Mouse (Mus musculus) hindbrain, embryonic 14.5 days (tissue): ENCODE results near the gene Rab15. TPM values are rescaled to one million over a fixed set of nuclear protein-coding genes. Genes with fewer than 3 reads are reported as not detected.
"Not testable (repeated sequence)": the region's sequence is repeated elsewhere in the genome, so short reads cannot be mapped to it uniquely, and the experiment has no call there.

Source experiments
- ATAC-seq: fragments of 200-750 bp; cut with Nextera tagmentation; 2 replicates; pipeline ENCODE4 v1.8.0; 2017; ENCODE audit warnings: moderate number of reproducible peaks, mild to moderate bottlenecking, moderate TSS enrichment, moderate library complexity; ENCODE audit not compliant: low FRiP score
- DNase-seq: peaks from one replicate; pipeline ENCODE4 v3.0.0-alpha.2; 2015; ENCODE audit warnings: low spot score
- H3K27ac ChIP-seq: fragments of 300-500 bp; sonication (generic); 2 replicates; pipeline ENCODE4 v1.5.1; 2014; ENCODE audit warnings: mild to moderate bottlenecking, moderate library complexity
- H3K27me3 ChIP-seq: fragments of 300-500 bp; sonication (generic); 2 replicates; pipeline ENCODE4 v1.6.1; 2014; ENCODE audit warnings: mild to moderate bottlenecking, low read length, mixed read lengths; ENCODE audit not compliant: control insufficient read depth, insufficient read depth
- H3K36me3 ChIP-seq: fragments of 300-500 bp; sonication (generic); replicated peaks from 2 replicates; pipeline ENCODE4 v1.6.1; 2014; ENCODE audit not compliant: control insufficient read depth, insufficient read depth
- H3K4me1 ChIP-seq: fragments of 300-500 bp; sonication (generic); replicated peaks from 2 replicates; pipeline ENCODE4 v1.6.1; 2014; ENCODE audit warnings: antibody characterized with exemption, low read length, mixed read lengths; ENCODE audit not compliant: control insufficient read depth, insufficient read depth
- H3K4me2 ChIP-seq: fragments of 300-500 bp; sonication (generic); replicated peaks from 2 replicates; pipeline ENCODE4 v1.6.1; 2014; ENCODE audit warnings: mild to moderate bottlenecking, moderate library complexity
- H3K4me3 ChIP-seq: fragments of 300-500 bp; sonication (generic); replicated peaks from 2 replicates; pipeline ENCODE4 v1.5.1; 2014; ENCODE audit warnings: mild to moderate bottlenecking, low read length
- H3K9ac ChIP-seq: fragments of 300-500 bp; sonication (generic); 2 replicates; pipeline ENCODE4 v1.6.1; 2014
- H3K9me3 ChIP-seq: fragments of 300-500 bp; sonication (generic); 2 replicates; pipeline ENCODE4 v1.6.1; 2016; ENCODE audit warnings: low read length; ENCODE audit not compliant: control insufficient read depth
- whole genome bisulfite sequencing: fragments of 180-500 bp; shearing (Covaris S2); extraction: QIAGEN DNeasy Blood & Tissue Kit; methylation state at CpG from one replicate; pipeline ENCODE4 v1.1.7; 2014; 5-methylcytosine and 5-hydroxymethylcytosine counted together
- polyA plus RNA-seq: library from polyadenylated mRNA; unstranded; fragments of >200 nt; fragmentation: Nextera tagmentation; extraction: Ambion mirVana; gene quantifications from 2 replicates; pipeline ENCODE4 v1.2.1, GENCODE M21; 2014

The Rab15 gene
- 35.7 and 44.8 TPM in 2 replicates for polyA plus RNA-seq

DNA sequence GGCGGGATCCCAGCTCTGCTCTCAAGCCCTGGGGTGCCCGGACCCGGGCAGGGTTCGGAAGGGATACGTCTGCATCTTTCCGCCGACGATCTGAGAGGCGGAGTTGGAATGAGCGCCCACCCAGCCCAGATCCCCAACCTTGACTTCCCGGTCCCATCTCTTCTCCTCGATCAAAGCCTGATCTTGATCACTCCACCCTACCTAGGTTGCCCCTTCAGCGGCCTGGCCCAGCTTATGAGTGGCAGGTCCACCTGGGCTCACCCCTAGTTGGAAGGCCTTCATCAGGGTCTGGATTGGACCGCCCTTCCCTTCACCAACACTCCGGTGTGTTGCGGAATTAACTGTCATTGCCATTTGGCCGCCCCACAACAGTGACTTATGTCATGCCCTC, at the start of gene Rab15:
Gene Rab15, minus strand, starts transcription at position 258 of the 391 bp plus-strand sequence.
- H3K27me3 ChIP-seq, result no peaks in the 10 kb centered on the region
- H3K4me3 ChIP-seq, result peak within 1 kb of the TSS; percentile 68
- peak within 1 kb of the TSS; percentile 83 for H3K9ac ChIP-seq
- H3K36me3 ChIP-seq, result no peaks in the 10 kb centered on the region
- H3K9me3 ChIP-seq, result no peaks in the 10 kb centered on the region
- peak; percentile 45 for DNase-seq
- peaks cover 28% of the 10 kb centered on the region for H3K4me1 ChIP-seq
- 2% methylated on average over 17 of the region's 17 CpGs for WGBS
- H3K4me2 ChIP-seq, result peak within 1 kb of the TSS; percentile 71
- peak within 1 kb of the TSS; percentile 84 for H3K27ac ChIP-seq
- peak; percentile 38 for ATAC-seq

DNA sequence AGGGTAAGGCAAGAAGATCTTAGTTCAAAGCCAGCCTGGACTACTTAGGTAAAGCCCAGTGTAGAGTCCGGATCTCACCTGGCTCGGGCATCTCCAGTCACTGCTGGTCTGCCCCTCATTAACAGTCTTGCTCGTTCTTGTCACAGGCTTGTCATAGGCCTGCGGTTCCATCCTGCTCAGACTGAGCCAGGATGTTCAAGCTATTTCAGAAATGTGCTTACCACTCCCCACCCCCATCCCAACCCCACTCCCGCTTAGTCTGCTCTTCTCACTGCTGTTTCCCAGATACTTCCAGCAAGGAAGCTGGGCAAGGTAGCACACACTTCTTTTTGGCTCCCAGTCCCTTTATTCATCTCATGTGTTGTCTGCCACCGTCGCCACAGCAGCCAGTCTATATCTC, 46.9 kb upstream of the Rab15 start:
- ATAC-seq (no peak), DNase-seq (no peak)
- Histone ChIP-seq H3K9me3 (no peaks in the 10 kb centered on the region), H3K27me3 (no peaks in the 10 kb centered on the region), H3K9ac (no peak overlapping the region), H3K4me1 (no peaks in the 10 kb centered on the region), H3K4me3 (no peak overlapping the region), H3K36me3 (peaks cover 9% of the 10 kb centered on the region; the same call in 1 of the 2 replicates), H3K27ac (no peak overlapping the region), H3K4me2 (no peak overlapping the region)
- WGBS, result 91% methylated on average over 7 of the region's 7 CpGs

DNA sequence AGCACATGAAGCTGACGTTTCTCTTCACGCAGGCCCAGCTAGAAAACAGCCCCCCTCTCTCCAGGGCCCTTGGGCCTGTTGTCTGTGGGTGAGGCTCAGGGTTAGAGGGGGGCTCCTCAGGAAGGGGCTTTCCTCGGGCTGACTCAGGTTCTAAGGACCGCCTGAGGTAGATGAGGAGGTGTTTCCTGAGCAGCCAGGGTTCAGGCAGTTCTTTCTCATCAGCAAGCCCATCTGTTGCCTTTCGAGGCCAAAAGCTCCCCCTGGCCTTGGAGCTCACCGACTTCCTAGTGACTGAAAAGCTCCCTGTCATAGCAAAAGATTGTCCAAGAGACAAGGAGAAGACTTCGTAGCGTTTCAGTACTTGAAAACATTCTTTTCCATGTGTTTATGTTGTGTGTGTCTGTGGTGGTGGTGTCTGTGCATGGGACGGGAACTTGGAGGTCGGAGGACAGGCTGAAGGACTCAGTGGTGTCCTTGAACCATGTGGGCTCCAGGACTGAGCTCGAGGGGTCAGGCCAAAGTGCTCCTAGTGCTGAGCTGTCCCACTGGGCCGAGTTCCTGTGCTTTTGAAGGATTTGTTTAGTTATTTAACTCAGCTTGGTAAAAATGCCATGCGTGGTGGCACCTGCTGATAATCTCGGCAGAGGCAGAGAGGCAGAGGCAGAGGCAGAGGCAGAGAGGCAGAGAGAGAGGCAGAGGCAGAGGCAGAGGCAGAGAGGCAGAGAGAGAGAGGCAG, 45.9 kb upstream of the Rab15 start:
- DNase-seq (no peak), ATAC-seq (no peak)
- WGBS, result 75% methylated on average over 14 of the region's 14 CpGs
- Histone ChIP-seq H3K27me3 (no peaks in the 10 kb centered on the region), H3K9me3 (no peaks in the 10 kb centered on the region), H3K4me3 (no peak overlapping the region), H3K9ac (no peak overlapping the region), H3K27ac (no peak overlapping the region), H3K4me2 (no peak overlapping the region), H3K4me1 (no peaks in the 10 kb centered on the region), H3K36me3 (0 out of 2 replicates have a peak, but pooled peaks cover under 1% of the 10 kb centered on the region)

DNA sequence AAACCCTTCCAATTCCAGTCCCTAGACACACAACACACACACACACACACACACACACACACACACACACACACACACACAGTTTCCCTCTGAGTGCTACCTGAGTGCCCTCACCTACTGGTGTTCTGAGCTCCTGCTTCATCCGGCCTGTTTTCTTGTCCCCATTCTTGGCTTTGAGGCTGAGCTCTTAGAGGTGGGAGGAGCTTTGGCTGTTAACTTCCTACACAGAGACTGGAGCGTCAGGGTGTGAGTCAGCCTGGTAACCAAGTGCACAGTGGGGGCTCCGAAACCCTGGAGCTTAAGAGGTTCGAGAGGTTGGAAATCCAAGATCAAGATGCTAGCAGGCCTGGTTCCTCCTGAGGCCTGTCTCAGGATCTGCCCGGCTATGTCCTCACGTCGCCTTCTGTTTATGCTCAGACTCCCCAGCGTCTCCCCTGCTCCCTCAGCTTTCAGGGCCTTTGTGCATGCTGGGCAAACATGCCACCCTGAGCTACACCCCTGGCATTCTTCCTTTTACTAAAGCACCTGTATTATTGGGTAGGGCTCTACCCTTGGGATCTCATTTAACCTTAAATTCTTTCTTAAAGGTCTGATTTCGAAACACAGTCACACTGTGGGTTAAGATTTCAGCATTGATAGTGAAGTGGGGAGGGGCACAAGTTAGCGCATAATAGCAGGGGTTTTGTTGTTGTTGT, 45.0 kb upstream of the Rab15 start:
- H3K36me3 ChIP-seq, result no peaks in the 10 kb centered on the region
- no peak overlapping the region for H3K4me2 ChIP-seq
- 70% methylated on average over 10 of the region's 10 CpGs for WGBS
- no peak overlapping the region for H3K4me3 ChIP-seq
- H3K9ac ChIP-seq, result no peak overlapping the region
- no peak overlapping the region for H3K27ac ChIP-seq
- no peaks in the 10 kb centered on the region for H3K27me3 ChIP-seq
- ATAC-seq, result no peak
- H3K4me1 ChIP-seq, result no peaks in the 10 kb centered on the region
- H3K9me3 ChIP-seq, result no peaks in the 10 kb centered on the region
- no peak for DNase-seq

DNA sequence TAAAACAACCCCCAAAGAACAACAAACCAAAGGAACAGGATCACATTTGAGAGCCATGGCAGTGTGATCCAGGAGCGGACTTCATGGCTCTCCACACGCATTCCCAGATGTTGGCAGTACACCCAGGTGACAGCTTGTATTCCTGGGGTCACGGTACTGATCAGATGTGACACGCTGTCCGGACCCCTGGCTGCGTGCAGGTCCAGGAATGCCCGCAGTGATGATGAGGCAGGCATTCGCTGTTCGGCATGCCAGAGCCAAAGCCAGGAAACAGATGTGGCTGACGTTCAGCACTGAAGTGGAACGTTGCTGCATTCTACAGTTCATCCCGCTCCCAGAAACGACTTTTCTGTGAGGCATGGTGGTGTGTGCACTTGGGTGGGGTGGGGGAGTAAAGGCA, 42.6 kb upstream of the Rab15 start:
- DNase-seq (no peak), ATAC-seq (no peak)
- no peak overlapping the region for H3K4me2 ChIP-seq
- no peak overlapping the region for H3K9ac ChIP-seq
- H3K27ac ChIP-seq, result no peak overlapping the region
- H3K4me3 ChIP-seq, result no peak overlapping the region
- WGBS, result 81% methylated on average over 13 of the region's 13 CpGs
- no peaks in the 10 kb centered on the region for H3K9me3 ChIP-seq
- H3K27me3 ChIP-seq, result no peaks in the 10 kb centered on the region
- H3K36me3 ChIP-seq, result no peaks in the 10 kb centered on the region
- H3K4me1 ChIP-seq, result no peaks in the 10 kb centered on the region

DNA sequence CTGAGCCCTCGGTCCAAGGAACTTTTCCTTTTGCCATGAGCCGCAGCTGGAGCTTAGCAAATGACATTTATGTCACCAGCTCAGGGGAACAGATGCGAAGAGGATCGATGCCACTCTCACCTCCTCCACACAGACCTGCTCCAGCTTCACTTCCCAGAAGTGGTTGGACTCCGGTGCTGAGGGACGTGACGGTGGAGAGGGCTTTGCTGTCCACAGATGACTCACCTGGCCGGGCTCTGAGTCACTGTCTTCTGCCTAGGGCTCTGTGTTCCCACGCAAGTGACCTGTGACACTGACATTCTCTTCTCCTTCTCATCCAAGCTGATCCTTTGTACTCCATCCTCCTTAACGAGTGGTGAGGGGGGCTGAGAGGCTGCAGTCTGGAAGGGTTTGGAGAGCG, 40.9 kb upstream of the Rab15 start:
- H3K9me3 ChIP-seq, result no peaks in the 10 kb centered on the region
- no peak overlapping the region for H3K4me3 ChIP-seq
- DNase-seq, result no peak
- no peak for ATAC-seq
- H3K27me3 ChIP-seq, result no peaks in the 10 kb centered on the region
- no peak overlapping the region for H3K4me2 ChIP-seq
- H3K4me1 ChIP-seq, result no peaks in the 10 kb centered on the region
- WGBS, result 80% methylated on average over 11 of the region's 11 CpGs
- H3K27ac ChIP-seq, result no peak overlapping the region
- no peaks in the 10 kb centered on the region for H3K36me3 ChIP-seq
- no peak overlapping the region for H3K9ac ChIP-seq

DNA sequence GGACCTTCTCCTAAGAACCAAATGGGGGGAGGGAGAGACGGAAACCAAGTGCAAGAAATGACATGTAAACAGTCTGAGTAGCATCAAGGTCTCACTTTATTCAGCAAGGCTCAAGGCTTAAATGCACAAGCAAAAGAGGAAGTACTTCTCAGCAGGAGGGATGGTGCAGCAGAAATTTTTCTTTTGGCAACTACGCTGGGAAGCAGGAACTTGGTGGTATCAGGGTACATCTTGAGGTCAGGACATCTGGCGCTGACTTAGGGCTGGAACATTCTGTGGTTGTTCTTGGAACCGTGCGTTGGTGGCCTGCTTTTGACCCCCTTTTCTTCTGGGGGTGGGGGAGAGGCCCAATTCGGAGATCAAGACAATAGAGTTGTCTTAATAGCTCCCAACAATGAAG, 36.1 kb upstream of the Rab15 start:
- not testable (repeated sequence) for DNase-seq, H3K9me3 ChIP-seq

DNA sequence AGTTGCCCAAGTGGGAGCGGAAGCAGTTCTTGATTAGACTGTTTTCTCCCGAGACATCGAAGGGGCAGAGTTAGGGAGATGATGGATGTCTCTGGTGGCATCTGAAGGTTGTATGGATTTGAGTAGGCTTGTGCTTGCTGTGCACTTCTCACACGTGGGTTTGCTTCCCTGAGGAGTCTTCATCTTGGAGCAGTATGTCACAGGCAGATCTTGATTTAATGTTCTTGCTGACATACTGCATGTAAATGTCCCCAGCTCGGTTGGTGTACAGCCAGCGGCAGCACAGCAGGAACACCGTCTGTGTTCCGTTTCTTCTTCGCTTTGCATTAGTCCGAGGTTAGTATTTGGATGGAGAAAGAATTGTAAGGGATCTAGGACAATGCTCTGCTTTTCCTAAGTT, 34.4 kb upstream of the Rab15 start:
- DNase-seq, result no peak

More for the DNA sequence above, 36.1 kb upstream of the Rab15 start:
- not testable (repeated sequence) for H3K27me3 ChIP-seq, H3K4me2 ChIP-seq, H3K36me3 ChIP-seq, H3K4me3 ChIP-seq, H3K9ac ChIP-seq, ATAC-seq, H3K27ac ChIP-seq, H3K4me1 ChIP-seq
- 82% methylated on average over 6 of the region's 6 CpGs for whole genome bisulfite sequencing

DNA sequence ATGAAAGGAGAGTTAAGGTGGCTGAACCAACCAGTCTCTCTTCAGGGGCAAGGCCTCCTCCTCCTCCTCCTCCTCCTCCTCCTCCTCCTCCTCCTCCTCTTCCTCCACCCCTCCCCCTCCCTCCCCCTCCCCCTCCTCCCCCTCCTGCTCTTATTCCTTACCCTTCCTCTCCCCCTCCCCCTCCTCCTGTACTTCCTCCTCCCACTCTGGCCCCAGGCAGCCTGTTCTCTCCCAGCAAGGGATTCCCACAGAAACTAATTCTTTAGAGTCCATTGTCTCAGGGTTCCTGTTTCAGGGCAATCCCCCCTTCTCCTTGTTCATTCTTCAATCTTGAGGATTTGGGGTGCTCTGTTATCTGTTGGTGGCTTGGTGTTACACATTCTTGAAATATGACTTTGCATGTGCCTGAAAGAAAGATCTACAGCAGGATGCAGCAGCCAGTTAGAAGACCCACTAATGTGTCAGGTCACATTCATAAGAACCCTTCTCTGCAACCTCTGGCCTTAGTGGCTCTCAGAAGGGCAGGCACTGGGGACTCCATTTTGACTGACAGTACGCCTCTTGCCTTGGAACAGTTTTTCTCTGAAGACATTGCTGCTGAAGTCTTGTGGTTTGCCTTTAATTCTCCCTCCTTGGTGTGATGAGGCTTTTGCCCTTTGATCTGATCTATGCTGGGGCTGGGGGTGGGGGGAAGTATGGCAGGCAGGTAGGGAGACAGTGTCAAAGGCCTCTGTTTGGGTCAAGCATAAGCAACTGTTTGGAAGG, 30.9 kb upstream of the Rab15 start:
- Histone ChIP-seq H3K27me3 (no peaks in the 10 kb centered on the region), H3K9me3 (no peaks in the 10 kb centered on the region), H3K36me3 (no peaks in the 10 kb centered on the region), H3K4me3 (no peak overlapping the region), H3K27ac (no peak overlapping the region), H3K9ac (no peak overlapping the region), H3K4me1 (no peaks in the 10 kb centered on the region), H3K4me2 (no peak overlapping the region)
- ATAC-seq (no peak), DNase-seq (no peak)
- 89% methylated on average over 1 of the region's 1 CpGs for WGBS

More for the DNA sequence above, 34.4 kb upstream of the Rab15 start:
- H3K4me3 ChIP-seq, result no peak overlapping the region
- no peaks in the 10 kb centered on the region for H3K36me3 ChIP-seq
- H3K27me3 ChIP-seq, result no peaks in the 10 kb centered on the region
- H3K4me1 ChIP-seq, result no peaks in the 10 kb centered on the region
- no peak overlapping the region for H3K27ac ChIP-seq
- H3K9ac ChIP-seq, result no peak overlapping the region
- ATAC-seq, result no peak
- H3K9me3 ChIP-seq, result no peaks in the 10 kb centered on the region
- H3K4me2 ChIP-seq, result no peak overlapping the region
- 77% methylated on average over 10 of the region's 10 CpGs for WGBS
